Mouse (Mus musculus): ENCODE measurements around the gene Fam222b.

The Fam222b gene

DNA sequence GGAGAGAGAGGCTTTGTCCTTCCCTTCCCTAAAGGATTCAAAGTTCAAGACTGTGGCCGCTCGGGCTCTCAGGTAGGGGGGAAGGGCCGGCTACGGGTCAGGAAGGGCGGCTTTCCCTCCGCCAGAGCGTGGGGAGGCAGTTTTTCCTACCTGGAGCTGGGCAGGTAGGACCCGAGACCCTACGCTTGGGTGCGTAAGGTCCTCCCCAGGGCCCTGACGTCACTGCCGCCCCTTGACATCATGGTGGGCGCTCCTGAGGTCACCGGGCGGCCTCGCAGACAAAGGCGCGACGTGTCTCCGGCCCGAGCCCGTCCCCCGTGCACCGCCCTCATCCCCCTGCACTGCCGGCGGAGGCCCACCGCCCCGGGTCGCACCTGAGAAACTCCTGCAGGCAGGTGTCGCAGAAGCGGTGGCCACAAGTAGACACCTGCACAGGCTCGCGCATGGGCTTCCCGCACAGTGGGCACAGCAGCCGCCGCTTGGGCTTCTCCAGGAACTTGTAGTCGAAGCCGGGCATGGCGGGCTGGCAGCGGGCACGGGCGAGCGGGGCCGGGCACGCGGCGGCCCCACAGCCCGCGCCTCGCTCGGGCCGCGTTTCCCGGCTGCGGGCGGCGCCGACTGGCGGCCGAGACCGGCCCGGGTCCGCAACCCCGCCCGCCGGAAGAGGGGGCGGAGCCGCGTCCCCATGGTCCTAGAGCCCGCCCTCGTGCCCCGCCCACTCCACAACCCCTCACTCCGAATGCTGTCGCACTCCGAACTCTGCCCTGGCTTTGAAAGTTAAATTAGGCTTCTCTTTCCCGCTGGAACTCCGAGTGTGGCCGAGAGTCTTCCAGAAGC, 70.7 kb downstream of the Fam222b start, which contains the start of gene Traf4:
Gene Traf4 (minus strand): TSS at position 666 of the 837 bp plus-strand sequence.
- no peak for DNase-seq (ENCODE audit: low spot score)

DNA sequence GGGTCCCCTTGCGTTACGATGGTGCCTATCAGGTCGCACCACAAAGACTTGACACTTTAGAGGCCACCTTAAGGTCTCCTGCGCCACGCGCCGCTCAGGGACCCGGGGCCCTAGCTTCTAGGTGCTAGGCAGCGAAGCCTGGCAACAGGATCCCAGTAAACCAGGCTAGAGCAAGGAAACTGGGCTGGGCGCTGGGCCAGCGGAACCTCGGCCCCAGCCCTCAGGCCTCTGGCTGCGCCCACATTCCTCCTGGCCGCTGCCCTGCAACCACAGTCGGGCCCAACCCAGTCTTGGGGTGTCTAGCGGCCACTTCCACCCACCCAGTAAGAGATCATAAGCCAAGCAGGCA, 71.3 kb downstream of the Fam222b start:
- DNase-seq (ENCODE audit: low spot score): no peak

DNA sequence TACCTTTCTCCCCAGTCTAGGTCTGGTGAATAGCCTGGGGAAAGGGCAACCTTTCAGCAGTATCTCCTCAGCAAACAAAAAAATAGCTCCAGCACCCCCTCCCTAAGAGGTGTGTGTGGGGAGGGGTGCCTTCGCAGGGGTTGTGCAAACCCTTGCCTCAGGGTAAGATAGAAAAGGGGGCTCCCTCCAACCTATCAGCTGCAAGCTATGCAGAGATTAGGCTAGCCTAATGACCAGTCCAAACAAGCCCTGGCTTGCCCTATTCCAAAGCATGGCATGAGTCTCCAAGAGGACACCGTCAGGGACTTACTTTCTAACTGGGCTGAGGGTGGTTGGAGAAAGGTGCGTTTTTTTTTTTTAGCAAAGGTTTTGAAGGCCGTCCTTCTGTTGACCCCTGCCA, 71.7 kb downstream of the Fam222b start:
- no peak for DNase-seq (ENCODE audit: low spot score)

- no peak for DNase-seq (ENCODE audit: low spot score)
These were observed 72.2 kb downstream of the Fam222b start for GRCm38 (mm10) chr11:78166640-78167039.

GRCm38 (mm10) chr11:78167257-78167959, 72.9 kb downstream of the Fam222b start:
- DNase-seq (ENCODE audit: low spot score): no peak

- no peak for DNase-seq (ENCODE audit: low spot score)
These were observed 74.3 kb downstream of the Fam222b start for GRCm38 (mm10) chr11:78168541-78169468.

- no peak for DNase-seq (ENCODE audit: low spot score)
These were observed 75.8 kb downstream of the Fam222b start for GRCm38 (mm10) chr11:78170306-78170705.

- no peak for DNase-seq (ENCODE audit: low spot score)
These were observed 76.9 kb downstream of the Fam222b start for GRCm38 (mm10) chr11:78171328-78171727.

GRCm38 (mm10) chr11:78172034-78172747, 77.7 kb downstream of the Fam222b start:
- no peak for DNase-seq (ENCODE audit: low spot score)

DNA sequence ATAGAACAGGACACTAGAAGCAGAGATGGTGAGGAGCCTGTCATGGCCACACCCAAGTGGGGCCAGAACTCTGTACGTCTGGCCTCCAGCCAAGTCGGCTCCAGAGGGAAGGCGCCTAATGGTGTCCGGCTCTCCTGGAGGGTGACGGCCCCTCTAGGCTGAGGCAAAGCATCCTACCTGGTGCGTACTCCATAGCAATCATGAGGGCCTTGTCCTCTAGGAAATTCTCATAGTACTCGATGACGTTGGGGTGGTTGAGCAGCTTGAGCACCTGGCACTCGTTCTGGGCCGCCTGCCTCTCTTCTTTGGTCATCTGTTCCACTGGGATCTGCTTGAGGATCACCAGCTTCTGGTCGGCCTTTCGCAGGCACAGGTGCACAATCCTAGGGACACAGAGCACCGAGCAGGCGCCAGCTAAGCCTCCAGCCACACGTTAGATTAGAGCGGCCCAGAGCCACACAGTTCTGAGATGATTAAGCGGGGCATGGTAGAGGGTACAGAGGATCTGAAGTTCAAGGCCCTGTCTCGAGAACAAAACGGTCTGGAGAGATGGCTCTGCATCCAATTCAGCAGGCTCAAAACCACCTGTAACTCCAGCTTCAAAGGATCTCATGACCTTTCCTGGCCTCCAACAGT, 78.4 kb downstream of the Fam222b start:
- no peak for DNase-seq (ENCODE audit: low spot score)

DNA sequence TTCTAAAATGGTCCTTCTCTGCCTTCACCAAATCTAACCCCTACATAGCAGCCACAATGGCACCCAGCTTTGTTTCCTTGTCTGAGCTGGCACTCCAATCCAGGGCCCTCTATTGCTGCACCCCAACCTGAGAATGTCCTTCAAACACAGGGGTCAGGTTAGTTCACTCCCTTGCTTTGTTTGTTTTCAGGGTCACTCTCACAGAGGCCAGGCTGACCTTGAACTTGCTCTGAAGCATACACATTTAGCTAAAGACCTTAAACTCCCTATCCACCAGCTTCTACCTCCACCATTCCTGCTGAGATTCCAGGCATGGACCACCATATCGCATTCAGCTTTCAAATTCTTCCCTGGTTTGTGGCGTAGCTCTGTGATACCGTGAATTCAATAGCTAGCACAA, 80.0 kb downstream of the Fam222b start:
- no peak for DNase-seq (ENCODE audit: low spot score)

DNA sequence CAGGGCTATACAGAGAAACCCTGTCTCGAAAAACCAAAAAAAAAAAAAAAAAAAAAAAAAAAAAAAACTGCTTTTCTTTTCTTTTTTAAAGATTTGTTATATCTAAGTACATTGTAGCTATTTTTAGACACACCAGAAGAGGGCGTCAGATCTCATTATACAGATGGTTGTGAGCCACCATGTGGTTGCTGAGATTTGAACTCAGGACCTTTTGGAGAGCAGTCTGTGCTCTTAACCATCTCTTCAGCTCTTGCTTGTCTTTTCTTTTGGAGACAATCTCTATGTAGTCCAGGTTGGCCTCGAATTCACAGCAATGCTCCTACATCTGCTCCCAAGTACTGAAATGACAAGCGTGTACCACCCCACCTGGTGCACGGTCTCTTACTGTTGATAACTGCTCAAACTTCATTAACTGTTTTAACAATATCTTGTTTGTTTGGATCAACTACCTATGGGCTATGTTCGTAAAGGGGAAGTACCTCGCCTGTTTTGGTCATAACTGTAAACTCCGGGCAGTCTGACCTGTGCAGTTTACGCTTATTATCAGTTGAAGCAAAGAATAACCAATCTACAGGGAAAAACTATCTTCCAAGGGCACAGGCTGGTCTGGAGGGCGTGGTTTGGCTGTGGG, 81.4 kb downstream of the Fam222b start:
- DNase-seq (ENCODE audit: low spot score): no peak

DNA sequence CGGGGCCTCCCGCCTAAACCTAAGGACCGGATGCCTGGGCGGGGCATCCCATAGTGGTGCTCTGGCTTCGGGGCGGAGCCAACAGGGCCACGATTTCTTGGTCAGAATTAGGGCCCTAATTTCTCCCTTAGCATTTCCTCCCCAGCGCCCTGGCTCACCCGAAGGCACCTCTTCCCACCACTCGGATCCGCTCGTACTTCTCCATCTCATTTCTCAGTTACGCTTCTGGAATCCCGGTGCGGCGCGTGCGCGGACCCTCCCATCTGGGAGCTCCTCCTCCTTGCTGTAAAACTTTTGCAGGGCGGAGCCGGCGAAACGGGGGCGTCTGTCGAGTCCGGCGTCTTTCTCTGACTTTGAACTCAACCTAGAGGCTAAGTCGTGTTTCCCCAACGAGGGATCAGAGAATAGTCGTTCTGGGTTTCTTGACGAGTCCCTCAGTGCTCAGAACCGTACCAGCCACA, 82.0 kb downstream of the Fam222b start, which contains the start of the genes Nek8 and Tlcd1:
Gene Nek8 (minus strand): TSS at position 274 of the 461 bp plus-strand sequence.
Gene Tlcd1 (plus strand): TSS at position 310 of the 461 bp plus-strand sequence.
- DNase-seq (ENCODE audit: low spot score): no peak

DNA sequence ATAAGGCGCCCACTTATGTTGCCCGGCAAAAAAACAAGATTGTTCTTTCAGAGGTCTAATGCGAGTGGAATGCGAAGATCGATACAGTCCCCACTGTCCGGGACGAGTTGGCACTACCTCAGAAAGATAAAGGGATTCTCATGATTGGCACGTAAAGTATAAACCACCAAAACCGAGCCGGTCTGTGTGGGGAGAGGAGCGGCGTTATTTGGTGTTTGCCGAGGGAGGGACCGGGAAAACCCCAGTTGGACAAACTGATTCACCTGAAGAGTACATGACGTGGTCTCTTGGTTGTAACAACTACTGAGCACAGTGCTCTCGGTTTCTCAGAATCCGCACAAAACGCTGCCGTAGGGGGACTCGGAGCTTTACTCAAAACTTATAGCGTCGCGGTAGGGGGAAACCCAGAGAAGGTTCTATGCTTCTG, 82.5 kb downstream of the Fam222b start:
- no peak for DNase-seq (ENCODE audit: low spot score)

- no peak for DNase-seq (ENCODE audit: low spot score)
These were observed 83.0 kb downstream of the Fam222b start for GRCm38 (mm10) chr11:78177437-78177836.

- DNase-seq (ENCODE audit: low spot score): peak; percentile 91
These were observed 83.7 kb downstream of the Fam222b start for GRCm38 (mm10) chr11:78177903-78178858.

- DNase-seq (ENCODE audit: low spot score): no peak
These were observed 84.5 kb downstream of the Fam222b start for GRCm38 (mm10) chr11:78178859-78179437.

GRCm38 (mm10) chr11:78179438-78179999, 85.1 kb downstream of the Fam222b start:
- DNase-seq (ENCODE audit: low spot score): no peak
